Mouse (Mus musculus): ENCODE results near the gene Arl3. TPM values are rescaled to one million over a fixed set of nuclear protein-coding genes. Genes with fewer than 3 reads are reported as not detected.
A peak's percentile ranks its signal among the peaks of the same experiment; 100 is the strongest.

Arl3 gene
- total RNA-seq, 2 experiments from 2014 or later: 111 to 121 TPM

DNA sequence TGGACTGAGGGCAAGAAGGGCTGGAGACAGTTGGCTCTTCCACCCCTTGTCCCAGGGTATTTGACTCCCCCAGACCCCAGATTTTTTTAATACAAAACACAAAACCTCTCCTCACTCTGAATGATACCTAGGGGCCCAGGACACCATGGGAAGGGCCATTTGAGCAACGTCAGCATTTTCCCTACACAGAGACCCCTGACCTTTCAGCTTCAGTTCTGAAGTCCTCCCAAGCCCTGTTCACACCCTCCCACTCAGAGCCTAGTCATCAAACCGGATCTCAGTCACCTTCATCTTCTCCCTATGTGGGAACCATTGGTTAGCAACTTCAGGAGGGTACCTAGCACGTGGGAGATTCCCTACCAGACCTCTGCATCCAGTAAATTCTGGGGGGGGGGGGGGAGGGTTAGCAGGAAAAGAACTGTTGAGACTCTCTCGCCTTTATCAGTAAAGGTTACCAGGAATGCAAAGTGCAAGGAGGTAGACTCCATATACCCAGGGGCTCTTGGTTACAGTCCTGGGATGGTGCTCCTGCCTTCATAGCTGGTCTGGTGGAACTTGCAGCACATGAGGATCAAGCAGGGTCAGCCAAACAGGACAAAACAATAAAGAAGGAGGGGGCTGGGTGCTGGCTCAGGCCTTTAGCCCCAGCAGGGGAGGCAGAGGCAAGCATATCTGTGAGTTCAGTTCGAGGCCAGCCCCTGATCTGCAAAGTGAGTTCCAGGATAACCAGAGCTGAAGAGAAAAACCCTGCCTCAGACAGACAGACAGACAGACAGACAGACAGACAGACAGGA, 54.0 kb downstream of the Arl3 start:
- DNase-seq (ENCODE audit: low spot score in 2 of 2): no peak

DNA sequence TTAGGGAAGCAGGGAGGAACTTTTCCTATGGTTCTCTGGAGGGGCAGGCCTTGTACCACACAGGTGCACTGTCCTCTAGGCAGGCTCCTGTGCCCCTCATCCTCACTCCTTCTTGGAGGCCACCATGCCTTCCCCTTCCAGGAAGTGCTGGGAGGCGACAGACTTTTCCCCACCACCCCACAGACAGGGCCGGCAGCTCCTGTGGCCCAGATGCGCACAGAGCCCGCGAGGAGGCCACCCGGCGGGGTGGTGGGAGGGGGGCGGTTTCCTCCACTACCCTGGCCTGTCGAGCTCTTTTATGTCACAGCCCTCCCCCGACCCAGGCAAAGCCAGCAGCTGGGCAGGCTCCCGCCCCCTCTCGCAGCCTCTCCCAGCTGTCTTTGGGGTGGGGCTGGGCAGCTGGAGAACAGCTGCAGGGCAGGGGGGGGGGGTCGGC, 54.6 kb downstream of the Arl3 start:
- no peak for DNase-seq (ENCODE audit: low spot score in 2 of 2)

DNA sequence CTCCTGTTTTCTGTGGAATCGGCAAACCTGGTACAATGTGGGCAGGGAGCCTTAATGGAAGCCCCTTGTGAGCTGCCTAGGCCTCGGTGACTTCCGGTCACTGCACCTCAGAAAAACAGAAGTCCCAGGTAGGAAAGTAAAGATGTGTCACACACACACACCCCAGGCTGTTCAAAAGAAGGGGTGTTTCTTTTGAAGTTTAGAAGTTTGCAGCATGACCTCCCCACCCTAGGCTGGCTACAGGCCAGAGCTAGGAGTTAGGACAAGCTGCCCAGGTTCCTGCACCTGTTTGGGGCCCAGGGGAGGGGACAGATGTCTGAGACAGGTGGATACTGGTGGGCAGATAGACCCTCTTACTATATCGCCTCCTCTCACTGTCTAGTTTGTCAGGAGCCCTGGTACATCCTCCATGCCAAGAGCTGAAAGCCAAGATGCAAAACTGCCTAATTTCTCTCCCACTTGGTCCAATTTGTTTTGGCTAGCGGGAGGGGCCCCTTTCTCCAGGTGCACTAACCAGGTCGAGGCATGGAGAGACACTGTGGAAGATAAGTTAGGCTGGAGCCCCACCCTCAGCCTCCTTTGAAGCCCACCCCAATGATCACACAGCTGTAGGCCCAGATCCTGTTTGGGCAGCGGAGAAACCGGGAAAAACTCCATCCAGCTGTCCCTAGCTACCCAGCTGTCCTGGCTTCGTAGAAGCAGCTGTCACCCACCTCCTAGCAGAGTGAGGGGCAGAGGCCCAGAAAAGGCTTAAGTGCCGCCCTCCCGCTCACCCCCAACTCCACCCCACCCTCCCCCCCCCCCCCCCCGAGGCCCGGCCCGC, 55.3 kb downstream of the Arl3 start:
- DNase-seq (ENCODE audit: low spot score in 2 of 2): no peak

GRCm38 (mm10) chr19:46516667-46517528, 56.1 kb downstream of the Arl3 start:
- DNase-seq (ENCODE audit: low spot score in 2 of 2): no peak

- no peak for DNase-seq (ENCODE audit: low spot score in 2 of 2)
Observed at GRCm38 (mm10) chr19:46515287-46515821, 57.6 kb downstream of the Arl3 start.

DNA sequence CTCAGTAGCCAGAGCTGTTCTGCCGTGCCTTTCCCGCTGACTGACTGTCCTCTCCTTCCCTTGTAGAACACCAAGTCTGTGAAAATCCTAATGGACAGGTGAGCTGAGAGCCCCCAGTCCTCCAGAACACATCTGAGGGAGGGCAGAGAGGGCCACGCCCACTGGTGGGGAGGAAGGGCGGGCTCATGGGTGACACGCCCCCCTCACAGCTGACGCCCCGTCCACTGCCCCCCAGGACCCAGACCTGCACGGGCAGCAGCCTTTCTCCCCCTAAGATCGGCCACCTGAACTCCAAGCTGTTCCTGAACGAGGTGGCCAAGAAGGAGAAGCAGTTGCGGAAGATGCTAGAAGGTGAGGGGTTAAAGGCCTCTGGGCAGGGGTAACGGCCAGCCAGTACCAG, 58.6 kb downstream of the Arl3 start:
- DNase-seq (ENCODE audit: low spot score in 2 of 2): no peak

DNA sequence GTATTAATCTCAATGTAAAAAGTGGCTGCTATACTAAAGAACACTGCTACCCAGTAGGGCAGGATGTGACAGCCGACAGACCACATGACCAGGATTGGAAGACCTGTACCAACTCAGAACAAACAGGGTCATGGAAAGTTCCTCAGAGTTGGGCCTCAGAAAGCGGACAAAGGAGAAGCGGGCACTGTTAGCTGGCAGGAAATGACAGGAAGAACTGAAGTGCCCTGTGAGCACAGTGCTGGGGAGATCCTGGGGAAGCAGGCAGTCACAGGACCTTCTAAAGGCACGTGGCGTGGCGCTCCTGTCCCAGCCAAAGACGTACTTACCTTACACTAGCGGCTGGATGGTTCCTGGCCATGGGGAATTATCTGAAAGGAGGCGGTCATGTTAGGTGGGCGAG, 61.7 kb downstream of the Arl3 start:
- no peak for DNase-seq (ENCODE audit: low spot score in 2 of 2)

GRCm38 (mm10) chr19:46510824-46511223, 62.2 kb downstream of the Arl3 start:
- DNase-seq (ENCODE audit: low spot score in 2 of 2): no peak

- no peak for DNase-seq (ENCODE audit: low spot score in 2 of 2)
Observed at GRCm38 (mm10) chr19:46510401-46510800, 62.6 kb downstream of the Arl3 start.

DNA sequence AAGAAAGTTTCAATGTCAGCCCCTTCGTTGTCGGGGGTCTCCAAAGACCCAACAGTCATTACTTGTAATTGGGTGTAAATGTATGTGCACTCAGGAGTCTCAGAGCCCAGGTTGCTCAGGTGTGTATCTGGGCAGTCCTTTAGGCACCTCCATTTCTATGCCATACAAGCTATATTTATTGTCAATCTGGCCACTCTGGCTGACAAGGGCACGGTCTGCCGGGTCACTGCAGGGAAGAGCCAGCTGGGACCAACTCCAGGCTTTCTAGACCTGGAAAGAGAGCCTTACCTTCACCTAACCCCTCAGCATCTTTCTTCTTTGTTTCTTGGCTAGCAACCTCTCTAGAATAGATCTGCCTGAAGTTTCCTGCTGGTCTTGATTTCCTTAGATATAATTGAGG, 63.3 kb downstream of the Arl3 start:
- no peak for DNase-seq (ENCODE audit: low spot score in 2 of 2)

DNA sequence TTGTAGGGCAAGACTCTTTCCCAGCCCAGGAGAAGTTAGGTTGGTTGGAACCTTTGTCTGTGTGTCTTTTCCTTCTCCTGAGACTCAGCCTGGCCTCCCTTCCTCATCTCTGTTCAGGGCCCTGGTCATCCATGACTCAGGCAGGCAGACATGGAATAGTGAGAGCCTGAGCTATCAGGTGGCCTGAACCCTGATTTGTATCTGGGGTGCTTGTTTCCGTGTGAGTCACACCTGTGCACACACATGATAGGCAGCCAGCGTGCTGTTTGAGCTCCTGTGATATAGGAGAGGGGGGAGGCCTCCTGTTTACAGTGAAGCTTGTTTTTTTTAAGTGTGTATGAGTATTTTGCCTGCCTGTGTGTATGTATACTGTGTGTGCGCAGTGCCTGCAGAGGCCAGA, 63.8 kb downstream of the Arl3 start:
- no peak for DNase-seq (ENCODE audit: low spot score in 2 of 2)

DNA sequence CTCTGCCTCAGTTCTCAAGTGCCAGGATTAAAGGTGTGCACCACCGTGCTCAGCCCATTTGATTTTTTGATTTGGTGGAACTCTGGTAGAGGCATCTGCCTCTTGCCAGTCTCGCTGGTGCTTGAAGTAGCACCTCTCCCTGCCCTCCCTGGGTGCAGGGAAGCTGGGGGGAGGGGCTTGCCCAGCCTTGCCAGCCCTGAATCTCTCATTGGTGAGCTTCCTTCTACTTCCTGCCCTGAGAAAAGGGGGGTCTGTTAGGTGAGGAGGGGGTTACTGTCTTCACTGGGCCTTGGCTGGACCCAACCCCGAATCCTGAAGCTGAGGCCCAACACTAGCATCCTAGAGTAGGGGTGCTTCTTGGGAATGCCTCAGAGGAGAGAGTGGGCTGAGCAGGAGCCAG, 64.3 kb downstream of the Arl3 start:
- DNase-seq (ENCODE audit: low spot score in 2 of 2): no peak

- DNase-seq (ENCODE audit: low spot score in 2 of 2): no peak
Observed at GRCm38 (mm10) chr19:46507806-46508205, 65.2 kb downstream of the Arl3 start.

DNA sequence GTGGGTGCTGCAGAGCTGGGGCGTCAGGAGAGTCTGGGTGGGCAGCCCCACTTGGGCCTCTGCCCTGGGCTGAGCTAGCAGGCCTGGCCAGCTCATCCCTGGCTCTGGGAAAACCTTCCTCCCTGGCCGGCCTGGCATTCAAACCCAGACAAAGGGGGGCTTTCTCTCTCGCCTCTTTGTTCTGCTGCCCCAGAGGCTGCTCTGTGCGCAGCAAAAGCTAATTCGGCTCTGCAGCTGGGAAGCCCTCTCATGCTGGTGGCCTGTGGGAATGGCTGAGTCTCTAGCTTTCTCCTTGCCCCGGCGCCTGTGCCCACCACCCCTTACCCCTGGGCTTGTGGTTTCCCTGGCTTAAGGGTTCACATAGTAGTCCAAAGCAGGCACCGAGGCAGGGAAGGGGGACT, 65.8 kb downstream of the Arl3 start:
- peak in 1 of 2 experiments; percentile 66 for DNase-seq (ENCODE audit: low spot score in 2 of 2)

DNA sequence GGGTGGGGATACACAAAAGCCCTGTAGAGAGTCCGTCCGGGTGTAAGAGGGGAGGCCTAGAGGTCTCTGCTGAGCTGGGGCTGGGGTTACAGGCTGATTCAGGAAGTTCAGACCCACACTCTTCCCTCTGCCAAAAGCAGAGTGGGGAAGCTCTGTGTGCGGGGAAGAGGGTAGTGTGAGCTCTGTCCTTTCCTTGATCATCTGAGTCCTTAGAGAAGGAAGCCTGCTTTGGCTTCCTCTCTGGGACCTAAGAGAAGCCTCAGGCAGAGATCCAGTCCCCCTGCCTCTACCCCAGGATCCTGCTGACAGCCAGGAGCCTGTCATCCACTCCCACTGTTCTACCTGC, 66.7 kb downstream of the Arl3 start:
- no peak for DNase-seq (ENCODE audit: low spot score in 2 of 2)

DNA sequence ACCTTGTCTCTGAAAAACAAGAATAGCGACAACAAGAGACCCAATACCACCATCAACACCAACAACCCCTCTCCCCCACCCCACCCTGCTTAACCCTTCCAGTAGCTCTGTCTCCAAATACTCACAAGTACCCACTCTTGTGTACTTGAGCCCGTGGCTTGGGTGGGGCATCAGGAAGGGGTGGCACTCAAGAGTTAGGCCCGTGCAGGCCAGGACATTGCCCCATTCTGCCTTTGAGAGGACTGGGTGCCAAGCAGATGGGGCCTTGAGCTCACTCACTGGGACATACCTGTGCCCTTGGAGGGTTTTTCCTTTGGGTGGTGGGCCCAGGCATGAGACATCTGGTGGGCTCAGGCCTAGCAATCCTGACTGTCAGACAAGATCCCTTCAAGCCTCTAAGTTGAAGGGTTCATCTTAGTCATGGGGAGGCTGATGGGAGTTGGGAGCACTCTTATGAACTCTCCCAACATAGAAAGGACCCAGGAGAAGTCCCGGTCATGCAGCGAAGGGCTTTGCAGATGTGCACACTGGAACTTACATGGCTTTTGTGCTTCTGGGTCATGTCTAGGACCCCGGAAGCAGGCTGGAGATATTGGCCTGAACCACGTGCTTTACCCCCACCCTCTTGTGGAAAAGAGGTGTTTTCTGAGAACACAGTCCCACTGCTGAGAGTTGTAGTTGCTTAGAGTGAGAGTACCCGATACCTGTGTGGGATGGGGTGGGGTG, 67.2 kb downstream of the Arl3 start:
- no peak for DNase-seq (ENCODE audit: low spot score in 2 of 2)

- DNase-seq (ENCODE audit: low spot score in 2 of 2): no peak
Observed at GRCm38 (mm10) chr19:46504822-46505417, 68.1 kb downstream of the Arl3 start.

- no peak for DNase-seq (ENCODE audit: low spot score in 2 of 2)
Observed at GRCm38 (mm10) chr19:46504085-46504552, 68.9 kb downstream of the Arl3 start.

DNA sequence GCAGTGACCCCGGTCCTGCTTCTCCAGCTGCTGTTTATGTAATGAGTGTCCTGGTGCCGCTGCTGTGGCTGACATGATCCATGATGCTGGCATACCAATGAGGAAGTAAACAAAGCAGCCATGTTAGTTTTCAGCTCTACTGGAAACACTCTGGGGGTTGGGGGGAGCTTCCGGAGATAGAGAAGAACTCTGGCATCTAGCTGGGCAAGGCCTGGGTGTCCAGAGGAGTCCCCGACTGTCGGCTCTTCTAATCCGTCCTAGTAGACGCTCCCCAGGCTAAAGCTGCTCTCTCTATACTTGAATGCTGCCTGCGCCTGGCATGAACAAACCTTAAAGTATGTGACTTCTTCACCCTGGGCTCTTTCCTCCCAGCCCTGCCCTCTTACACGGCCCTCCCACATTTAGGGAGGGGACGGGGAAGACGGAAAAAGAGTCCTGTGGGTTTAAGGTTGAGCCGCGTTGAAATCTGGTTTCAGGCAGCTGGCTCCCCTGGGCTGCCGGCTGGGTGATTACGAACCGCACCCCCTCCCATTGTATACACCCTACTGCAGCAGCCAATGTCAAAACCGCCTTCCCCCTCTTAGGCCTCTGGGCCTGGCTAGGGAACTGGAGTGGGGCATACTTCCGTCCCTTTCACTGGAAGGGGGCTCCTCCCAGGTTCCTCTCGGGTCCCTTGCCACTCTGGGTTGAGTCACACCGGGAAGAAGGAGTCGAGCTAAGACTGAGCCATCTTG, 69.5 kb downstream of the Arl3 start:
- no peak for DNase-seq (ENCODE audit: low spot score in 2 of 2)

All from layer of hippocampus, postnatal 14 days (tissue).